Mouse (Mus musculus): ENCODE measurements around the gene Gm44511. TPM values are rescaled to one million over a fixed set of nuclear protein-coding genes. Genes with fewer than 3 reads are reported as not detected.

Gm44511 gene
- total and polyA plus RNA-seq, 2 experiments = 0.37 TPM; not detected in 1

- Histone ChIP-seq H3K27me3 (ENCODE audit: control insufficient read depth, insufficient read depth, low read length) (no peaks in the 10 kb centered on the region), H3K4me3 (ENCODE audit: insufficient read depth, low read depth, low read length) (no peak overlapping the region), H3K9ac (ENCODE audit: low read depth, low read length) (no peak overlapping the region), H3K27ac (replicated peaks; ENCODE audit: insufficient read depth, low read depth, low read length) (no peak overlapping the region), H3K36me3 (ENCODE audit: control insufficient read depth, insufficient read depth, low read length) (no peaks in the 10 kb centered on the region), H3K4me1 (ENCODE audit: control insufficient read depth, insufficient read depth, low read length) (peaks cover 10% of the 10 kb centered on the region), H3K79me2 (ENCODE audit: control insufficient read depth, insufficient read depth, low read length) (no peaks in the 10 kb centered on the region)
- TF ChIP-seq CTCF (IDR thresholded peaks at IDR 0.05; ENCODE audit: low read depth, low read length) = no peak
- no peak for TF ChIP-seq POLR2A (IDR thresholded peaks at IDR 0.05; ENCODE audit: extremely low read depth, insufficient read depth, low read length)
- no peak for DNase-seq (ENCODE audit: extremely low read depth, low read depth, low spot score)
- WGBS = 96% methylated on average over 3 of the region's 3 CpGs
These were observed 28.8 kb upstream of the Gm44511 start for GRCm38 (mm10) chr6:128854895-128855294.

- Histone ChIP-seq H3K9ac (ENCODE audit: low read depth, low read length) (no peak overlapping the region), H3K36me3 (ENCODE audit: control insufficient read depth, insufficient read depth, low read length) (no peaks in the 10 kb centered on the region), H3K79me2 (ENCODE audit: control insufficient read depth, insufficient read depth, low read length) (no peaks in the 10 kb centered on the region), H3K27ac (replicated peaks; ENCODE audit: insufficient read depth, low read depth, low read length) (no peak overlapping the region), H3K4me1 (ENCODE audit: control insufficient read depth, insufficient read depth, low read length) (peaks cover 10% of the 10 kb centered on the region), H3K27me3 (ENCODE audit: control insufficient read depth, insufficient read depth, low read length) (no peaks in the 10 kb centered on the region), H3K4me3 (ENCODE audit: insufficient read depth, low read depth, low read length) (no peak overlapping the region)
- TF ChIP-seq POLR2A (IDR thresholded peaks at IDR 0.05; ENCODE audit: extremely low read depth, insufficient read depth, low read length) (no peak), CTCF (IDR thresholded peaks at IDR 0.05; ENCODE audit: low read depth, low read length) (0 out of 2 replicates have a peak, but pooled peaks have one; percentile 14)
- WGBS = 58% methylated on average over 12 of the region's 12 CpGs
- peak; percentile 48 for DNase-seq (ENCODE audit: extremely low read depth, low read depth, low spot score)
These were observed 28.1 kb upstream of the Gm44511 start for GRCm38 (mm10) chr6:128854024-128854820.

- Histone ChIP-seq H3K4me1 (ENCODE audit: control insufficient read depth, insufficient read depth, low read length) (peaks cover 10% of the 10 kb centered on the region), H3K9ac (ENCODE audit: low read depth, low read length) (no peak overlapping the region), H3K4me3 (ENCODE audit: insufficient read depth, low read depth, low read length) (no peak overlapping the region), H3K27me3 (ENCODE audit: control insufficient read depth, insufficient read depth, low read length) (no peaks in the 10 kb centered on the region), H3K27ac (replicated peaks; ENCODE audit: insufficient read depth, low read depth, low read length) (no peak overlapping the region), H3K36me3 (ENCODE audit: control insufficient read depth, insufficient read depth, low read length) (no peaks in the 10 kb centered on the region), H3K79me2 (ENCODE audit: control insufficient read depth, insufficient read depth, low read length) (no peaks in the 10 kb centered on the region)
- TF ChIP-seq CTCF (IDR thresholded peaks at IDR 0.05; ENCODE audit: low read depth, low read length) = no peak
- no peak for TF ChIP-seq POLR2A (IDR thresholded peaks at IDR 0.05; ENCODE audit: extremely low read depth, insufficient read depth, low read length)
- 73% methylated on average over 3 of the region's 3 CpGs for WGBS
- DNase-seq (ENCODE audit: extremely low read depth, low read depth, low spot score) = no peak
These were observed 26.7 kb upstream of the Gm44511 start for GRCm38 (mm10) chr6:128852766-128853165.

GRCm38 (mm10) chr6:128851151-128851550 is 25.0 kb upstream of the Gm44511 start:
- TF ChIP-seq CTCF (IDR thresholded peaks at IDR 0.05; ENCODE audit: low read depth, low read length) = no peak
- TF ChIP-seq POLR2A (IDR thresholded peaks at IDR 0.05; ENCODE audit: extremely low read depth, insufficient read depth, low read length) = no peak
- DNase-seq (ENCODE audit: extremely low read depth, low read depth, low spot score) = no peak
- H3K79me2 ChIP-seq (ENCODE audit: control insufficient read depth, insufficient read depth, low read length) = no peaks in the 10 kb centered on the region
- no peaks in the 10 kb centered on the region for H3K27me3 ChIP-seq (ENCODE audit: control insufficient read depth, insufficient read depth, low read length)
- peaks cover 10% of the 10 kb centered on the region for H3K4me1 ChIP-seq (ENCODE audit: control insufficient read depth, insufficient read depth, low read length)
- peak overlapping the region; percentile 81 for H3K27ac ChIP-seq (replicated peaks; ENCODE audit: insufficient read depth, low read depth, low read length)
- H3K9ac ChIP-seq (ENCODE audit: low read depth, low read length) = no peak overlapping the region; the same call in 1 of the 2 replicates
- 18% methylated on average over 2 of the region's 2 CpGs for WGBS
- no peak overlapping the region for H3K4me3 ChIP-seq (ENCODE audit: insufficient read depth, low read depth, low read length)
- H3K36me3 ChIP-seq (ENCODE audit: control insufficient read depth, insufficient read depth, low read length) = no peaks in the 10 kb centered on the region

GRCm38 (mm10) chr6:128850671-128851070 is 24.6 kb upstream of the Gm44511 start:
- Histone ChIP-seq H3K79me2 (ENCODE audit: control insufficient read depth, insufficient read depth, low read length) (no peaks in the 10 kb centered on the region), H3K9ac (ENCODE audit: low read depth, low read length) (no peak overlapping the region; the same call in 1 of the 2 replicates), H3K4me1 (ENCODE audit: control insufficient read depth, insufficient read depth, low read length) (peaks cover 10% of the 10 kb centered on the region), H3K36me3 (ENCODE audit: control insufficient read depth, insufficient read depth, low read length) (no peaks in the 10 kb centered on the region), H3K27me3 (ENCODE audit: control insufficient read depth, insufficient read depth, low read length) (no peaks in the 10 kb centered on the region), H3K4me3 (ENCODE audit: insufficient read depth, low read depth, low read length) (no peak overlapping the region), H3K27ac (replicated peaks; ENCODE audit: insufficient read depth, low read depth, low read length) (peak overlapping the region; percentile 81)
- WGBS = 9% methylated on average over 2 of the region's 2 CpGs
- DNase-seq (ENCODE audit: extremely low read depth, low read depth, low spot score) = peak; percentile 90
- TF ChIP-seq POLR2A (IDR thresholded peaks at IDR 0.05; ENCODE audit: extremely low read depth, insufficient read depth, low read length) = no peak
- no peak for TF ChIP-seq CTCF (IDR thresholded peaks at IDR 0.05; ENCODE audit: low read depth, low read length)

GRCm38 (mm10) chr6:128849902-128850301 is 23.8 kb upstream of the Gm44511 start:
- Histone ChIP-seq H3K79me2 (ENCODE audit: control insufficient read depth, insufficient read depth, low read length) (no peaks in the 10 kb centered on the region), H3K4me1 (ENCODE audit: control insufficient read depth, insufficient read depth, low read length) (peaks cover 6% of the 10 kb centered on the region), H3K4me3 (ENCODE audit: insufficient read depth, low read depth, low read length) (no peak overlapping the region), H3K9ac (ENCODE audit: low read depth, low read length) (no peak overlapping the region), H3K27me3 (ENCODE audit: control insufficient read depth, insufficient read depth, low read length) (no peaks in the 10 kb centered on the region), H3K27ac (replicated peaks; ENCODE audit: insufficient read depth, low read depth, low read length) (no peak overlapping the region), H3K36me3 (ENCODE audit: control insufficient read depth, insufficient read depth, low read length) (no peaks in the 10 kb centered on the region)
- TF ChIP-seq POLR2A (IDR thresholded peaks at IDR 0.05; ENCODE audit: extremely low read depth, insufficient read depth, low read length) (no peak), CTCF (IDR thresholded peaks at IDR 0.05; ENCODE audit: low read depth, low read length) (peak; percentile 72)
- WGBS = 43% methylated on average over 2 of the region's 2 CpGs
- peak; percentile 62 for DNase-seq (ENCODE audit: extremely low read depth, low read depth, low spot score)
